In the genomic region with DNA sequence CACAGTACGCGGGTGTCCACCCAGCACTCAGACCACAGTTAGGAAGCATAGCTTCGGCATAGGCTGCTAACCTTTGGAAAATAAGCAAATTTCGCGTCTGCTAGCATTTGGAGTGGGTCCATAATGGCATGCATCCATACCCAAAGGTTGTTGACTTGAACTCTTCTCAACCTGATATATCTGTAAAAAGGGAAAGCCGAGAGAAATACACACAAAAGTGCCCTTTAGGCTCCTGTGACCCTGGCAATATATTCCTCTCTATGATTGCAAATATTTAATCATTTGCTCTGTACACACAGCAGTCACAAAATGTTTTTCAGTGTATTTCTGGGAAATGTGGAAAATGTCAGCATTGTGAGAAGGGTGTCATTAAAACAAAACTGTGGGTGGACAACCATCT, we compare ENCODE assay signal across 8 mouse cellular contexts.
"Had no signal": no experiment of that assay in that cellular context is flagged by ENCODE, and none has a peak within 500 bp of the region (broad histone marks: within the 10 kb centered on the region; RNA-seq: fewer than 3 reads in every experiment).

No protein-coding gene starts in this region.

- DNase-seq: liver, embryonic 13.5 days; lung, adult 18-20 months; spleen, adult 18-20 months; thymus, adult 18-20 months; thymus, postnatal 25 days had no signal

- H3K9me3 ChIP-seq: liver, embryonic 13.5 days; midbrain, embryonic 13.5 days; neural tube, embryonic 13.5 days had no signal

- H3K9ac ChIP-seq: liver, embryonic 13.5 days; midbrain, embryonic 13.5 days; neural tube, embryonic 13.5 days had no signal

- H3K27me3 ChIP-seq: liver, embryonic 13.5 days; midbrain, embryonic 13.5 days; neural tube, embryonic 13.5 days had no signal

- H3K4me3 ChIP-seq: liver, embryonic 13.5 days; midbrain, embryonic 13.5 days; neural tube, embryonic 13.5 days had no signal

- H3K4me1 ChIP-seq: liver, embryonic 13.5 days had no signal

- ATAC-seq: intestine, postnatal 0 days had no signal

- H3K36me3 ChIP-seq: liver, embryonic 13.5 days; midbrain, embryonic 13.5 days; neural tube, embryonic 13.5 days had no signal

- H3K27ac ChIP-seq: liver, embryonic 13.5 days; neural tube, embryonic 13.5 days had no signal

- H3K4me2 ChIP-seq: liver, embryonic 13.5 days; midbrain, embryonic 13.5 days; neural tube, embryonic 13.5 days had no signal
